ENCODE assay signal across 9 mouse cellular contexts in genomic region chr14:13934052-13934371, GRCm38 (mm10). TPM values are rescaled to one million over a fixed set of nuclear protein-coding genes. Genes with fewer than 3 reads are reported as not detected.
DNase-seq lines count a peak whose midpoint lies in the region; ATAC-seq and TF ChIP-seq lines count a peak whose summit lies in the region.
"Had no signal": no experiment of that assay in that cellular context is flagged by ENCODE, and none has a peak within 500 bp of the region (broad histone marks: within the 10 kb centered on the region; RNA-seq: fewer than 3 reads in every experiment).

No protein-coding gene starts in this region.

- ATAC-seq in lung, postnatal 0 days = no peak
- no peak for ATAC-seq in forebrain, embryonic 15.5 days (replicated peaks)
- ATAC-seq in limb, embryonic 14.5 days (ENCODE audit: low FRiP score, low read depth) = no peak

- no peaks in the 10 kb centered on the region for H3K36me3 ChIP-seq in lung, postnatal 0 days (ENCODE audit: insufficient read depth, low read length)
- H3K36me3 ChIP-seq in forebrain, embryonic 15.5 days = no peaks in the 10 kb centered on the region
- no peaks in the 10 kb centered on the region for H3K36me3 ChIP-seq in limb, embryonic 14.5 days (ENCODE audit: control insufficient read depth, insufficient read depth, low read length)
- H3K36me3 ChIP-seq in small intestine, adult 2 months (ENCODE audit: control insufficient read depth, insufficient read depth, low read length) = no peaks in the 10 kb centered on the region

- H3K4me2 ChIP-seq in lung, postnatal 0 days (replicated peaks; ENCODE audit: low read depth, low read length) = peak overlapping the region; percentile 75
- peak overlapping the region; percentile 53 for H3K4me2 ChIP-seq in forebrain, embryonic 15.5 days (replicated peaks)
- peak overlapping the region; percentile 75 for H3K4me2 ChIP-seq in limb, embryonic 14.5 days (replicated peaks; ENCODE audit: low read depth, low read length, severe bottlenecking)

- TF ChIP-seq EP300 in lung, postnatal 0 days (IDR thresholded peaks at IDR 0.05) = no peak

- no peak for DNase-seq in lung, postnatal 0 days (ENCODE audit: low spot score)
- no peak for DNase-seq in lung, adult 18-20 months
- DNase-seq in limb, embryonic 14.5 days (ENCODE audit: low spot score) = no peak
- no peak for DNase-seq in adrenal gland, adult 8-10 months
- DNase-seq in layer of hippocampus, postnatal 10 days (ENCODE audit: low spot score in 2 of 2) = no peak
- no peak for DNase-seq in cerebellum, postnatal 10 days

- no peaks in the 10 kb centered on the region for H3K27me3 ChIP-seq in lung, postnatal 0 days (replicated peaks; ENCODE audit: insufficient read depth, low read length)
- H3K27me3 ChIP-seq in forebrain, embryonic 15.5 days = no peaks in the 10 kb centered on the region
- H3K27me3 ChIP-seq in limb, embryonic 14.5 days (ENCODE audit: control insufficient read depth, insufficient read depth, low read length) = no peaks in the 10 kb centered on the region
- H3K27me3 ChIP-seq in small intestine, adult 2 months (ENCODE audit: control insufficient read depth, insufficient read depth, low read length) = no peaks in the 10 kb centered on the region

- H3K9ac ChIP-seq in lung, postnatal 0 days (replicated peaks; ENCODE audit: low read depth) = no peak overlapping the region
- 0 out of 2 replicates have a peak overlapping the region, but pooled peaks have one; percentile 31 for H3K9ac ChIP-seq in forebrain, embryonic 15.5 days (replicated peaks)
- no peak overlapping the region; the same call in 1 of the 2 replicates for H3K9ac ChIP-seq in limb, embryonic 14.5 days (ENCODE audit: low read depth, low read length, severe bottlenecking)

- no peaks in the 10 kb centered on the region for H3K9me3 ChIP-seq in lung, postnatal 0 days (ENCODE audit: low read length)
- H3K9me3 ChIP-seq in forebrain, embryonic 15.5 days = no peaks in the 10 kb centered on the region
- H3K9me3 ChIP-seq in limb, embryonic 14.5 days (ENCODE audit: control insufficient read depth, low read length) = 0 out of 2 replicates have a peak, but pooled peaks cover 5% of the 10 kb centered on the region

- TF ChIP-seq POLR2A in limb, embryonic 14.5 days (IDR thresholded peaks at IDR 0.05; ENCODE audit: borderline replicate concordance, extremely low read depth, insufficient read depth, insufficient read length) = no peak
- TF ChIP-seq POLR2A in small intestine, adult 2 months (IDR thresholded peaks at IDR 0.05; ENCODE audit: low read depth, low read length) = no peak

- TF ChIP-seq CTCF in lung, postnatal 0 days (IDR thresholded peaks at IDR 0.05) = no peak
- no peak for TF ChIP-seq CTCF in small intestine, adult 2 months (IDR thresholded peaks at IDR 0.05; ENCODE audit: extremely low read depth, insufficient read length, insufficient replicate concordance, low read depth, low read length)

- no peaks in the 10 kb centered on the region for H3K4me1 ChIP-seq in lung, postnatal 0 days (ENCODE audit: insufficient read depth, low read depth, low read length)
- peaks cover 7% of the 10 kb centered on the region; the same call in 1 of the 2 replicates for H3K4me1 ChIP-seq in forebrain, embryonic 15.5 days
- H3K4me1 ChIP-seq in limb, embryonic 14.5 days (ENCODE audit: control insufficient read depth, insufficient read depth, low read length) = peaks cover 8% of the 10 kb centered on the region; the same call in 1 of the 2 replicates
- peaks cover 4% of the 10 kb centered on the region; the same call in 1 of the 2 replicates for H3K4me1 ChIP-seq in small intestine, adult 2 months (ENCODE audit: control insufficient read depth, insufficient read depth, insufficient read length, low read length)

- WGBS in lung, postnatal 0 days = 39% methylated on average over 5 of the region's 5 CpGs
- WGBS in forebrain, embryonic 15.5 days = 57% methylated on average over 5 of the region's 5 CpGs
- 37% methylated on average over 5 of the region's 5 CpGs for WGBS in limb, embryonic 14.5 days
- WGBS in small intestine, adult 2 months = 24% methylated on average over 5 of the region's 5 CpGs

- H3K27ac ChIP-seq in lung, postnatal 0 days (ENCODE audit: low read length) = no peak overlapping the region
- H3K27ac ChIP-seq in forebrain, embryonic 15.5 days (replicated peaks) = no peak overlapping the region
- H3K27ac ChIP-seq in limb, embryonic 14.5 days (replicated peaks; ENCODE audit: low read depth, low read length) = no peak overlapping the region
- no peak overlapping the region for H3K27ac ChIP-seq in small intestine, adult 2 months (ENCODE audit: insufficient read depth, low read depth, low read length)

- H3K4me3 ChIP-seq in lung, postnatal 0 days (ENCODE audit: low read depth, low read length) = peak overlapping the region; percentile 34; the same call in 1 of the 2 replicates
- peak overlapping the region; percentile 31 for H3K4me3 ChIP-seq in forebrain, embryonic 15.5 days
- H3K4me3 ChIP-seq in limb, embryonic 14.5 days (replicated peaks; ENCODE audit: low read length) = peak overlapping the region; percentile 35
- peak overlapping the region; percentile 49; the same call in 1 of the 2 replicates for H3K4me3 ChIP-seq in small intestine, adult 2 months (ENCODE audit: low read depth, low read length)

RNA-seq across cellular contexts. Expression of gene Gm281, which starts 19.7 kb away (rescaled TPM):
- polyA plus RNA-seq in lung, postnatal 0 days (2015; fragmentation: Nextera tagmentation; extraction: Ambion mirVana) = 0.20 and 0.48 TPM in 2 replicates
- not detected in 2 replicates for polyA plus RNA-seq in forebrain, embryonic 15.5 days (2015; fragmentation: Nextera tagmentation; extraction: Ambion mirVana)
- 0.03 TPM in 1 of 2 replicates, not detected in the other for polyA plus RNA-seq in limb, embryonic 14.5 days (2012; rRNA removed)
- 0.08 TPM in 2 replicates for polyA plus RNA-seq in limb, embryonic 14.5 days (2014; fragmentation: Nextera tagmentation; extraction: Ambion mirVana)
- polyA plus RNA-seq in small intestine, adult 2 months (2012; rRNA removed) = not detected in 2 replicates
- not detected for total RNA-seq in adrenal gland, adult 8-10 months (2022)
- total RNA-seq in layer of hippocampus, postnatal 10 days (2021) = not detected
- total RNA-seq: liver, adult 2 months had no signal
- polyA plus RNA-seq: liver, adult 2 months had no signal

RNA-seq across cellular contexts. Expression of gene Atxn7, which starts 27.2 kb away (rescaled TPM):
- 4.3 and 4.9 TPM in 2 replicates for polyA plus RNA-seq in lung, postnatal 0 days (2015; fragmentation: Nextera tagmentation; extraction: Ambion mirVana)
- polyA plus RNA-seq in forebrain, embryonic 15.5 days (2015; fragmentation: Nextera tagmentation; extraction: Ambion mirVana) = 4.0 and 5.7 TPM in 2 replicates
- 18.7 and 26.7 TPM in 2 replicates for polyA plus RNA-seq in limb, embryonic 14.5 days (2012; rRNA removed)
- 6.4 and 8.8 TPM in 2 replicates for polyA plus RNA-seq in limb, embryonic 14.5 days (2014; fragmentation: Nextera tagmentation; extraction: Ambion mirVana)
- polyA plus RNA-seq in small intestine, adult 2 months (2012; rRNA removed) = 11.9 and 30.8 TPM in 2 replicates
- 10 to 100 TPM; 20.2 to 34.2 (median 26.0) TPM for total RNA-seq in adrenal gland, adult 8-10 months (2022)
- total RNA-seq in layer of hippocampus, postnatal 10 days (2021) = 10 to 100 TPM; 18.8 to 26.8 TPM

RNA-seq across cellular contexts. Expression of gene Thoc7, which starts 27.6 kb away (rescaled TPM):
- polyA plus RNA-seq in lung, postnatal 0 days (2015; fragmentation: Nextera tagmentation; extraction: Ambion mirVana) = 116 and 117 TPM in 2 replicates
- polyA plus RNA-seq in forebrain, embryonic 15.5 days (2015; fragmentation: Nextera tagmentation; extraction: Ambion mirVana) = 168 and 169 TPM in 2 replicates
- 89.4 and 116 TPM in 2 replicates for polyA plus RNA-seq in limb, embryonic 14.5 days (2012; rRNA removed)
- polyA plus RNA-seq in limb, embryonic 14.5 days (2014; fragmentation: Nextera tagmentation; extraction: Ambion mirVana) = 194 and 195 TPM in 2 replicates
- polyA plus RNA-seq in small intestine, adult 2 months (2012; rRNA removed) = 3.6 and 13.5 TPM in 2 replicates
- total RNA-seq in adrenal gland, adult 8-10 months (2022) = 100 to 1,000 TPM in 1 of 4 experiments, 10 to 100 TPM in 3; 88.6 to 105 (median 93.3) TPM
- total RNA-seq in layer of hippocampus, postnatal 10 days (2021) = 100 to 1,000 TPM; 109 to 128 TPM
